In genomic region chr17:4612136-4612535, GRCm38 (mm10) we compare ENCODE assay signal across 17 mouse cellular contexts.
DNase-seq lines count a peak whose midpoint lies in the region; ATAC-seq and TF ChIP-seq lines count a peak whose summit lies in the region.
"Had no signal": no experiment of that assay in that cellular context is flagged by ENCODE, and none has a peak within 500 bp of the region (broad histone marks: within the 10 kb centered on the region; RNA-seq: fewer than 3 reads in every experiment).

No protein-coding gene starts in this region.

- WGBS in embryonic facial prominence, embryonic 14.5 days: 56% methylated on average over 10 of the region's 10 CpGs
- 65% methylated on average over 10 of the region's 10 CpGs for WGBS in embryonic facial prominence, embryonic 10.5 days
- 18% methylated on average over 10 of the region's 10 CpGs for WGBS in lung, postnatal 0 days
- 37% methylated on average over 10 of the region's 10 CpGs for WGBS in heart, embryonic 13.5 days

- no peaks in the 10 kb centered on the region for H3K79me2 ChIP-seq in myocyte (ENCODE audit: control insufficient read depth, insufficient read depth)

- no peaks in the 10 kb centered on the region for H3K36me3 ChIP-seq in embryonic facial prominence, embryonic 14.5 days (ENCODE audit: control insufficient read depth, insufficient read depth, low read length)
- H3K36me3 ChIP-seq in embryonic facial prominence, embryonic 10.5 days (replicated peaks): no peaks in the 10 kb centered on the region
- H3K36me3 ChIP-seq in lung, postnatal 0 days (ENCODE audit: insufficient read depth, low read length): no peaks in the 10 kb centered on the region
- no peaks in the 10 kb centered on the region for H3K36me3 ChIP-seq in heart, embryonic 13.5 days
- no peaks in the 10 kb centered on the region for H3K36me3 ChIP-seq in myocyte (ENCODE audit: control insufficient read depth, insufficient read depth)
- H3K36me3 ChIP-seq: G1E; liver, embryonic 15.5 days; midbrain, embryonic 10.5 days had no signal

- TF ChIP-seq CTCF in lung, postnatal 0 days (IDR thresholded peaks at IDR 0.05): no peak

- no peak overlapping the region for H3K27ac ChIP-seq in embryonic facial prominence, embryonic 14.5 days (replicated peaks; ENCODE audit: low read depth, low read length)
- no peak overlapping the region for H3K27ac ChIP-seq in embryonic facial prominence, embryonic 10.5 days (replicated peaks)
- H3K27ac ChIP-seq in lung, postnatal 0 days (ENCODE audit: low read length): no peak overlapping the region
- H3K27ac ChIP-seq in heart, embryonic 13.5 days (replicated peaks): no peak overlapping the region
- H3K27ac ChIP-seq: hindbrain, postnatal 0 days; kidney, postnatal 0 days; liver, embryonic 15.5 days; midbrain, embryonic 10.5 days had no signal

- DNase-seq in embryonic facial prominence, embryonic 14.5 days (ENCODE audit: low spot score): peak; percentile 20
- DNase-seq in embryonic facial prominence, embryonic 10.5 days (ENCODE audit: low spot score): no peak
- DNase-seq in lung, postnatal 0 days (ENCODE audit: low spot score): peak; percentile 58
- no peak for DNase-seq in lung, postnatal 4 days
- no peak for DNase-seq in urinary bladder, postnatal 10 days (ENCODE audit: low spot score)
- DNase-seq in cerebellum, adult 8-10 months: no peak
- DNase-seq: B cell, adult 2 months; left cerebral cortex, postnatal 4 days; right cerebral cortex, postnatal 14 days; thymus, postnatal 14 days had no signal

- H3ac ChIP-seq in myocyte (ENCODE audit: control insufficient read depth, insufficient read length): no peak overlapping the region

- ATAC-seq in embryonic facial prominence, embryonic 14.5 days (ENCODE audit: low read depth): no peak
- peak; percentile 87 for ATAC-seq in lung, postnatal 0 days
- ATAC-seq in heart, embryonic 13.5 days (ENCODE audit: extremely low read depth, insufficient number of reproducible peaks, low FRiP score, low TSS enrichment): no peak
- ATAC-seq: hindbrain, postnatal 0 days had no signal

- no peak for TF ChIP-seq EP300 in lung, postnatal 0 days (IDR thresholded peaks at IDR 0.05)

- no peaks in the 10 kb centered on the region for H3K27me3 ChIP-seq in embryonic facial prominence, embryonic 14.5 days (replicated peaks; ENCODE audit: control insufficient read depth, insufficient read depth, low read length)
- no peaks in the 10 kb centered on the region for H3K27me3 ChIP-seq in embryonic facial prominence, embryonic 10.5 days (replicated peaks; ENCODE audit: low read depth, poor library complexity, severe bottlenecking)
- H3K27me3 ChIP-seq in lung, postnatal 0 days (replicated peaks; ENCODE audit: insufficient read depth, low read length): no peaks in the 10 kb centered on the region
- H3K27me3 ChIP-seq in heart, embryonic 13.5 days (replicated peaks): no peaks in the 10 kb centered on the region
- no peaks in the 10 kb centered on the region for H3K27me3 ChIP-seq in myocyte (ENCODE audit: control insufficient read depth, insufficient read depth, insufficient read length)
- H3K27me3 ChIP-seq: liver, embryonic 15.5 days had no signal

- TF ChIP-seq POLR2A in myocyte (IDR thresholded peaks at IDR 0.05; ENCODE audit: insufficient read length, low read depth): no peak

- no peak overlapping the region for H3K4me2 ChIP-seq in embryonic facial prominence, embryonic 14.5 days (ENCODE audit: low read depth, low read length)
- no peak overlapping the region; the same call in 1 of the 2 replicates for H3K4me2 ChIP-seq in lung, postnatal 0 days (replicated peaks; ENCODE audit: low read depth, low read length)
- H3K4me2 ChIP-seq in heart, embryonic 13.5 days: peak overlapping the region; percentile 19
- H3K4me2 ChIP-seq in myocyte (ENCODE audit: low read depth): peak overlapping the region; percentile 18
- H3K4me2 ChIP-seq: liver, embryonic 15.5 days had no signal

- no peak overlapping the region for H3K4me3 ChIP-seq in embryonic facial prominence, embryonic 14.5 days (ENCODE audit: low read depth, low read length)
- H3K4me3 ChIP-seq in embryonic facial prominence, embryonic 10.5 days: no peak overlapping the region
- no peak overlapping the region for H3K4me3 ChIP-seq in lung, postnatal 0 days (ENCODE audit: low read depth, low read length)
- no peak overlapping the region for H3K4me3 ChIP-seq in heart, embryonic 13.5 days
- no peak overlapping the region for H3K4me3 ChIP-seq in myocyte
- H3K4me3 ChIP-seq: liver, embryonic 15.5 days; midbrain, embryonic 10.5 days had no signal

- no peaks in the 10 kb centered on the region for H3K4me1 ChIP-seq in embryonic facial prominence, embryonic 14.5 days (ENCODE audit: control insufficient read depth, insufficient read depth, low read length)
- peaks cover 5% of the 10 kb centered on the region for H3K4me1 ChIP-seq in embryonic facial prominence, embryonic 10.5 days
- no peaks in the 10 kb centered on the region for H3K4me1 ChIP-seq in lung, postnatal 0 days (ENCODE audit: insufficient read depth, low read depth, low read length)
- peaks cover 7% of the 10 kb centered on the region; the same call in 1 of the 2 replicates for H3K4me1 ChIP-seq in heart, embryonic 13.5 days
- H3K4me1 ChIP-seq: liver, embryonic 15.5 days; midbrain, embryonic 10.5 days had no signal

- H3K9ac ChIP-seq in embryonic facial prominence, embryonic 14.5 days (ENCODE audit: low read depth, low read length): no peak overlapping the region
- H3K9ac ChIP-seq in lung, postnatal 0 days (replicated peaks; ENCODE audit: low read depth): no peak overlapping the region
- H3K9ac ChIP-seq in heart, embryonic 13.5 days: no peak overlapping the region
- H3K9ac ChIP-seq: liver, embryonic 15.5 days had no signal

- no peaks in the 10 kb centered on the region; the same call in 1 of the 2 replicates for H3K9me3 ChIP-seq in embryonic facial prominence, embryonic 14.5 days (ENCODE audit: control insufficient read depth, low read length)
- no peaks in the 10 kb centered on the region for H3K9me3 ChIP-seq in embryonic facial prominence, embryonic 10.5 days
- no peaks in the 10 kb centered on the region for H3K9me3 ChIP-seq in lung, postnatal 0 days (ENCODE audit: low read length)
- no peaks in the 10 kb centered on the region for H3K9me3 ChIP-seq in heart, embryonic 13.5 days
- H3K9me3 ChIP-seq: liver, embryonic 15.5 days had no signal

TF ChIP-seq in myocyte, 11 proteins besides CTCF, POLR2A, EP300 and RAD21:
- no peak for TF ChIP-seq SRF (IDR thresholded peaks at IDR 0.05; ENCODE audit: control insufficient read depth, insufficient read length, low read depth)
- TF ChIP-seq MYOD1 (IDR thresholded peaks at IDR 0.05; ENCODE audit: control insufficient read depth in 1 of 3, insufficient read length in 2 of 3, low read depth in 2 of 3): no peak
- TF ChIP-seq MAX (IDR thresholded peaks at IDR 0.05; ENCODE audit: low read depth): no peak
- TF ChIP-seq REST (IDR thresholded peaks at IDR 0.05; ENCODE audit: insufficient read depth, insufficient read length): no peak
- no peak for TF ChIP-seq CEBPB (IDR thresholded peaks at IDR 0.05; ENCODE audit: insufficient read depth, poor library complexity, severe bottlenecking)
- TF ChIP-seq POLR2AphosphoS2 (IDR thresholded peaks at IDR 0.05; ENCODE audit: insufficient read length, low read depth): no peak
- TF ChIP-seq TCF12 (IDR thresholded peaks at IDR 0.05; ENCODE audit: insufficient read depth, poor library complexity, severe bottlenecking): no peak
- TF ChIP-seq E2F4 (IDR thresholded peaks at IDR 0.05; ENCODE audit: insufficient read depth): no peak
- TF ChIP-seq USF1 (IDR thresholded peaks at IDR 0.05; ENCODE audit: low read depth): no peak
- TF ChIP-seq MYOG (IDR thresholded peaks at IDR 0.05; ENCODE audit: control insufficient read depth in 1 of 3, insufficient read depth in 1 of 3, insufficient read length in 2 of 3, low read depth in 2 of 3): no peak
- no peak for TF ChIP-seq TCF3 (IDR thresholded peaks at IDR 0.05; ENCODE audit: insufficient read length, low read depth)

Comparison
In these comparisons a context has a peak if more than half of its experiments do, and no peak if none do; other contexts are left out.
1. DNase-seq: peak in embryonic facial prominence, embryonic 14.5 days (single experiment) and lung, postnatal 0 days (single experiment); none in embryonic facial prominence, embryonic 10.5 days (single experiment), lung, postnatal 4 days (0 of 2), urinary bladder, postnatal 10 days (single experiment) and cerebellum, adult 8-10 months (single experiment).
2. H3K4me2 ChIP-seq: peak in heart, embryonic 13.5 days (single experiment) and myocyte (single experiment); none in embryonic facial prominence, embryonic 14.5 days (single experiment) and lung, postnatal 0 days (single experiment).